Mouse (Mus musculus): ENCODE results near the gene Slc6a11. TPM values are rescaled to one million over a fixed set of nuclear protein-coding genes. Genes with fewer than 3 reads are reported as not detected.

Slc6a11 gene
- total and polyA plus RNA-seq, 2 experiments from 2014 or later: not detected

DNA sequence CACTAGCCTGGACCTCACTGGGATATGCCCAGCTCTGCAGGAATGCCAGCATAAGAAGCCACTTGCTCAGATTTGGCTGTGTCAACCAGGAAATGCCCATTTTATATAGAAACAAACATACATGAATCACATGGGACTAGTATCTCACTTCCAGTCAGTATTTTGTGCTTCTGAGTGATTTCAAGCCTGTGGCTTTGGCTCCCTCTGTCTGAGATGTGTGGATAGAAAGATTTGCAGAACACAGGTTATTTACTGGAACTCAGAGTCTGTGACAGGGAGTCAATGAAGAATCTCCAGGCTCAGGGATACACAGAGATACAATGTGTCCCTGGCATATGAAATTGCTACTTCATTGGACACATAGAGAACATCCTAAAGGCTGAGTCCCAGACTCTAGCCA lies 65.0 kb downstream of the Slc6a11 start:
- TF ChIP-seq EP300 (IDR thresholded peaks at IDR 0.05; ENCODE audit: low read depth) (no peak), CTCF (IDR thresholded peaks at IDR 0.05; ENCODE audit: low read depth) (no peak)
- H3K27me3 ChIP-seq (ENCODE audit: control insufficient read depth, insufficient read depth, low read length): no peaks in the 10 kb centered on the region

DNA sequence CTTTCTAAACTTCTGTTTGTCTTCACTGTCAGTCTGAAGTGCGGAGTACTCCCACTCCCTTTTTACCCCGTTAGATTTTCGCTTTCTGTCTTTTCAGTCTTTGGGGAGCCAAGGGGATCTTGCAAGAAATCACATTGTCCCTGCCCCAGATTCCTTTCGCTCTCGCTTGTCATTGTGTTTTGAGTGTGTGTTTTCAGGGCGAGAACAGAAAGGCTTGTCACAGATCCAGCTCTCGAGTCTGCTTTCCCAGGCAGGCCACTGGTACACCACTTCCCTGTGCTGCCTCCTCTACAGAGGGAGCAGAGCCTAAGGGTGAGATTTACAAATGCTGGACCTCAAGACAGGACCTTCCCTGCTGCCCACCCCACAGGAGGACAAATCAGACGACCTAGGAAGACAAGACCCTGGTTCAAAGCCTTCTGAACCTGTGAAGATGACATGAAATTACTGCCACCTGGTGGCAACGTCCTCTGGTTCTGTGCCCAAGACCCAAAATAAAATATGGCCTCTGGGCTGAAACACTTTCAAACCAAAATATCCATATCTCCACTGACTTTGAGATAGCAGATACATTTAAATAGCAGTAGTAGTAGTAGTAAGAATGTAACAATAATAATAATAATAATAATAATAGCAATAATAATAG lies 68.3 kb downstream of the Slc6a11 start:
- no peaks in the 10 kb centered on the region for H3K36me3 ChIP-seq (replicated peaks; ENCODE audit: control insufficient read depth, insufficient read depth, low read length)
- H3K27ac ChIP-seq (ENCODE audit: low read depth): no peak overlapping the region
- no peak overlapping the region for H3K4me3 ChIP-seq (ENCODE audit: low read depth, low read length)
- ATAC-seq (ENCODE audit: insufficient read depth, low read depth): no peak
- H3K9ac ChIP-seq (replicated peaks; ENCODE audit: low read depth, low read length): no peak overlapping the region
- no peak overlapping the region for H3K4me2 ChIP-seq (ENCODE audit: low read depth, low read length)
- TF ChIP-seq CTCF (IDR thresholded peaks at IDR 0.05; ENCODE audit: low read depth) (no peak), EP300 (IDR thresholded peaks at IDR 0.05; ENCODE audit: low read depth) (no peak)
- WGBS: 46% methylated on average over 9 of the region's 9 CpGs
- no peak for DNase-seq (ENCODE audit: low spot score)
- no peaks in the 10 kb centered on the region for H3K4me1 ChIP-seq (ENCODE audit: control insufficient read depth, insufficient read depth)
- H3K9me3 ChIP-seq (replicated peaks; ENCODE audit: control insufficient read depth, low read length): no peaks in the 10 kb centered on the region
- H3K27me3 ChIP-seq (ENCODE audit: control insufficient read depth, insufficient read depth, low read length): no peaks in the 10 kb centered on the region

More for the DNA sequence above, 65.0 kb downstream of the Slc6a11 start:
- Histone ChIP-seq H3K27ac (ENCODE audit: low read depth) (no peak overlapping the region), H3K4me3 (ENCODE audit: low read depth, low read length) (no peak overlapping the region), H3K9me3 (replicated peaks; ENCODE audit: control insufficient read depth, low read length) (peaks cover 4% of the 10 kb centered on the region; the same call in 1 of the 2 replicates), H3K4me1 (ENCODE audit: control insufficient read depth, insufficient read depth) (no peaks in the 10 kb centered on the region), H3K9ac (replicated peaks; ENCODE audit: low read depth, low read length) (no peak overlapping the region), H3K36me3 (replicated peaks; ENCODE audit: control insufficient read depth, insufficient read depth, low read length) (no peaks in the 10 kb centered on the region), H3K4me2 (ENCODE audit: low read depth, low read length) (no peak overlapping the region)
- ATAC-seq (ENCODE audit: insufficient read depth, low read depth): no peak
- no peak for DNase-seq (ENCODE audit: low spot score)

GRCm38 (mm10) chr6:114204557-114204956 lies 73.5 kb downstream of the Slc6a11 start:
- H3K4me1 ChIP-seq (ENCODE audit: control insufficient read depth, insufficient read depth): no peaks in the 10 kb centered on the region
- H3K27ac ChIP-seq (ENCODE audit: low read depth): no peak overlapping the region
- no peaks in the 10 kb centered on the region for H3K27me3 ChIP-seq (ENCODE audit: control insufficient read depth, insufficient read depth, low read length)
- H3K36me3 ChIP-seq (replicated peaks; ENCODE audit: control insufficient read depth, insufficient read depth, low read length): no peaks in the 10 kb centered on the region
- H3K4me2 ChIP-seq (ENCODE audit: low read depth, low read length): no peak overlapping the region
- no peak for ATAC-seq (ENCODE audit: insufficient read depth, low read depth)
- no peak for DNase-seq (ENCODE audit: low spot score)
- no peak overlapping the region for H3K4me3 ChIP-seq (ENCODE audit: low read depth, low read length)
- TF ChIP-seq CTCF (IDR thresholded peaks at IDR 0.05; ENCODE audit: low read depth) (no peak), EP300 (IDR thresholded peaks at IDR 0.05; ENCODE audit: low read depth) (no peak)
- 77% methylated on average over 3 of the region's 3 CpGs for WGBS
- no peak overlapping the region for H3K9ac ChIP-seq (replicated peaks; ENCODE audit: low read depth, low read length)
- no peaks in the 10 kb centered on the region for H3K9me3 ChIP-seq (replicated peaks; ENCODE audit: control insufficient read depth, low read length)

GRCm38 (mm10) chr6:114208296-114208695 lies 77.3 kb downstream of the Slc6a11 start:
- no peaks in the 10 kb centered on the region for H3K27me3 ChIP-seq (ENCODE audit: control insufficient read depth, insufficient read depth, low read length)
- H3K36me3 ChIP-seq (replicated peaks; ENCODE audit: control insufficient read depth, insufficient read depth, low read length): no peaks in the 10 kb centered on the region
- H3K4me2 ChIP-seq (ENCODE audit: low read depth, low read length): no peak overlapping the region
- TF ChIP-seq CTCF (IDR thresholded peaks at IDR 0.05; ENCODE audit: low read depth) (no peak), EP300 (IDR thresholded peaks at IDR 0.05; ENCODE audit: low read depth) (no peak)
- no peak overlapping the region for H3K27ac ChIP-seq (ENCODE audit: low read depth)
- DNase-seq (ENCODE audit: low spot score) (no peak), ATAC-seq (ENCODE audit: insufficient read depth, low read depth) (no peak)
- no peak overlapping the region for H3K4me3 ChIP-seq (ENCODE audit: low read depth, low read length)
- H3K9me3 ChIP-seq (replicated peaks; ENCODE audit: control insufficient read depth, low read length): no peaks in the 10 kb centered on the region
- H3K4me1 ChIP-seq (ENCODE audit: control insufficient read depth, insufficient read depth): no peaks in the 10 kb centered on the region
- WGBS: 80% methylated on average over 2 of the region's 2 CpGs
- H3K9ac ChIP-seq (replicated peaks; ENCODE audit: low read depth, low read length): no peak overlapping the region

GRCm38 (mm10) chr6:114214393-114214792 lies 83.4 kb downstream of the Slc6a11 start:
- H3K4me2 ChIP-seq (ENCODE audit: low read depth, low read length): no peak overlapping the region
- H3K4me3 ChIP-seq (ENCODE audit: low read depth, low read length): no peak overlapping the region
- H3K27ac ChIP-seq (ENCODE audit: low read depth): no peak overlapping the region
- TF ChIP-seq CTCF (IDR thresholded peaks at IDR 0.05; ENCODE audit: low read depth): no peak
- TF ChIP-seq EP300 (IDR thresholded peaks at IDR 0.05; ENCODE audit: low read depth): no peak
- no peaks in the 10 kb centered on the region for H3K9me3 ChIP-seq (replicated peaks; ENCODE audit: control insufficient read depth, low read length)
- no peak overlapping the region for H3K9ac ChIP-seq (replicated peaks; ENCODE audit: low read depth, low read length)
- no peaks in the 10 kb centered on the region for H3K36me3 ChIP-seq (replicated peaks; ENCODE audit: control insufficient read depth, insufficient read depth, low read length)
- no peaks in the 10 kb centered on the region for H3K27me3 ChIP-seq (ENCODE audit: control insufficient read depth, insufficient read depth, low read length)
- no peaks in the 10 kb centered on the region for H3K4me1 ChIP-seq (ENCODE audit: control insufficient read depth, insufficient read depth)
- ATAC-seq (ENCODE audit: insufficient read depth, low read depth) (no peak), DNase-seq (ENCODE audit: low spot score) (no peak)
- WGBS: 47% methylated on average over 4 of the region's 4 CpGs
